Mouse (Mus musculus): ENCODE data around the gene Adora2a. TPM values are rescaled to one million over a fixed set of nuclear protein-coding genes. Genes with fewer than 3 reads are reported as not detected.

Adora2a gene
- total and polyA plus RNA-seq, 3 experiments, result 2.8 to 13.4 (median 5.3) TPM

- no peak for DNase-seq
Measured at GRCm38 (mm10) chr10:75312361-75312760, 4.3 kb upstream of the Adora2a start.

GRCm38 (mm10) chr10:75314190-75314980 is 2.3 kb upstream of the Adora2a start:
- DNase-seq, result peak; percentile 43

GRCm38 (mm10) chr10:75315756-75316155 is 921 bp upstream of the Adora2a start:
- peak; percentile 29 for DNase-seq

GRCm38 (mm10) chr10:75316472-75316871 is 205 bp upstream of the Adora2a start:
- DNase-seq, result no peak

- peak; percentile 67 for DNase-seq
Measured at GRCm38 (mm10) chr10:75316908-75317761, 458 bp downstream of the Adora2a start.

- no peak for DNase-seq
Measured at GRCm38 (mm10) chr10:75318206-75318605, 1.5 kb downstream of the Adora2a start.

GRCm38 (mm10) chr10:75320321-75320720 is 3.6 kb downstream of the Adora2a start:
- no peak for DNase-seq

GRCm38 (mm10) chr10:75322966-75323365 is 6.3 kb downstream of the Adora2a start:
- DNase-seq, result no peak

- DNase-seq, result no peak
Measured at GRCm38 (mm10) chr10:75323986-75324385, 7.3 kb downstream of the Adora2a start.

- no peak for DNase-seq
Measured at GRCm38 (mm10) chr10:75324391-75324790, 7.7 kb downstream of the Adora2a start.

- DNase-seq, result no peak
Measured at GRCm38 (mm10) chr10:75325821-75326220, 9.1 kb downstream of the Adora2a start.

- peak; percentile 60 for DNase-seq
Measured at GRCm38 (mm10) chr10:75326553-75326952, 9.9 kb downstream of the Adora2a start.

- no peak for DNase-seq
Measured at GRCm38 (mm10) chr10:75327081-75327480, 10.4 kb downstream of the Adora2a start.

GRCm38 (mm10) chr10:75328201-75328704 is 11.6 kb downstream of the Adora2a start:
- DNase-seq, result no peak

GRCm38 (mm10) chr10:75332268-75332667 is 15.6 kb downstream of the Adora2a start:
- no peak for DNase-seq

GRCm38 (mm10) chr10:75333176-75333776 is 16.6 kb downstream of the Adora2a start:
- no peak for DNase-seq

- DNase-seq, result no peak
Measured at GRCm38 (mm10) chr10:75334175-75334574, 17.5 kb downstream of the Adora2a start.

GRCm38 (mm10) chr10:75335075-75335474 is 18.4 kb downstream of the Adora2a start:
- no peak for DNase-seq

- DNase-seq, result no peak
Measured at GRCm38 (mm10) chr10:75337231-75337630, 20.6 kb downstream of the Adora2a start.

GRCm38 (mm10) chr10:75338852-75339251 is 22.2 kb downstream of the Adora2a start:
- DNase-seq, result no peak

- DNase-seq, result no peak
Measured at GRCm38 (mm10) chr10:75339377-75339776, 22.7 kb downstream of the Adora2a start.

- no peak for DNase-seq
Measured at GRCm38 (mm10) chr10:75341936-75342335, 25.3 kb downstream of the Adora2a start.
